In the genomic region with DNA sequence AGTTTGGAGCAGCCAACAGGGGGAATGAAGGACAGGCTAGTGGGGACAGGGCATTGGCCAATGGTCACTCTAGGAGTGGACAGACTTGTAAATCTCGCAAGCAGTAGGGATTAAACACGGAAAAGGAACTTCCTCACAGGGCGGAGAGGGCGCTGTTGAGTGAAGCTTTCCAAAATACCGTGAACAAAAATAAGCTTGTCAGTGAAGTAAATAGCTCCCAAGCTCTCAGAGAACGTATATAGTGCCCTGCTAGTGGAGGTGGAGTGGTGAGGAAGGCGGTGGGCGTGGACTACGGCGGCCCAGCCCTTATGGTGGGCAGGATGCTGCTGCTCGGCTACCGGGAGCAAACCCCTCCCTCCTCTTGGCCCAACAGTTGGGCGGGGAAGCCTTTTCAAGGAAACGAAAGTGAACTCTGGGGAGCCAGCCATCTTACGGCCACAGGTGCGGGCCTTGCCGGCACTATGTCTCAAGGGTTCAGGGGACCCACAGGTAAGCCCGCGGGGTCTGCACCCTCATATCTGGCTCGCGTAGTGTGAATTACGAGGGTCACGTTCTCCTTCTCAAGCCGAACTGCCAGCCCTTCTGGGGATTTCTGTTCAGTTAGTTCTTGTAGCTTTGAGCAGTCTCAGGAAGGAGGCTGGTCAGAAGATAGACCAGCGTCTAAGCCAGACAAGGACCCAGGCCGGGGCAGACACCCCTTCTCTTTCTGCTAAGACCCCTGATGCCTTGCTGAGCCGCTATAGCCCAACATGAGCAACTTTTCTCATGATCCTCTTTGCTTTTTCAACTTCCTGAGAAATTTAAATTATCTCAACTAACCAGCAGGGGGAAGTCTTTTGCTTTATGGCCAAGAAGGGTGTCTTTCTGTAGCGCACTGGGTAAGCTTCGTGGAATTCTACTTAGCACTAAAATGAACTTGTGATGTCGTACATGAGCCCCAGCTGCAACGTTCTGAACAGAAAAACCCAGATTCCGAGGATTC, we compare ENCODE assay signal across 8 mouse cellular contexts. TPM values are rescaled to one million over a fixed set of nuclear protein-coding genes. Genes with fewer than 3 reads are reported as not detected.
A peak's percentile ranks its signal among the peaks of the same experiment; 100 is the strongest.
DNase-seq lines count a peak whose midpoint lies in the region; ATAC-seq lines count a peak whose summit lies in the region.

No protein-coding gene starts in this region.

- H3K4me1 ChIP-seq in embryonic facial prominence, embryonic 11.5 days (ENCODE audit: control insufficient read depth, insufficient read depth, low read length): no peaks in the 10 kb centered on the region
- H3K4me1 ChIP-seq in liver, embryonic 11.5 days (replicated peaks; ENCODE audit: control insufficient read depth, insufficient read depth, low read length): peaks cover 10% of the 10 kb centered on the region

- H3K27ac ChIP-seq in embryonic facial prominence, embryonic 11.5 days (replicated peaks; ENCODE audit: low read depth, low read length): no peak overlapping the region
- H3K27ac ChIP-seq in liver, embryonic 11.5 days (ENCODE audit: low read depth, low read length): peak overlapping the region; percentile 63

- ATAC-seq in embryonic facial prominence, embryonic 11.5 days (replicated peaks; ENCODE audit: insufficient number of reproducible peaks, low FRiP score, low TSS enrichment, low read depth): peak; percentile 92; the same call in 1 of the 2 replicates
- peak; percentile 95 for ATAC-seq in liver, embryonic 11.5 days (replicated peaks; ENCODE audit: low FRiP score)
- ATAC-seq in monocyte, adult 5-6 weeks (replicated peaks; ENCODE audit: insufficient number of reproducible peaks, low FRiP score, low TSS enrichment, poor library complexity, severe bottlenecking): peak; percentile 95

- no peaks in the 10 kb centered on the region for H3K9me3 ChIP-seq in embryonic facial prominence, embryonic 11.5 days (replicated peaks; ENCODE audit: control insufficient read depth, low read length)
- H3K9me3 ChIP-seq in liver, embryonic 11.5 days (ENCODE audit: control insufficient read depth, low read length): no peaks in the 10 kb centered on the region

- peak overlapping the region; percentile 53 for H3K9ac ChIP-seq in embryonic facial prominence, embryonic 11.5 days (replicated peaks; ENCODE audit: low read length)
- H3K9ac ChIP-seq in liver, embryonic 11.5 days (ENCODE audit: low read depth, low read length): peak overlapping the region; percentile 87

- no peaks in the 10 kb centered on the region; the same call in 1 of the 2 replicates for H3K27me3 ChIP-seq in embryonic facial prominence, embryonic 11.5 days (ENCODE audit: control insufficient read depth, insufficient read depth, low read length)
- no peaks in the 10 kb centered on the region for H3K27me3 ChIP-seq in liver, embryonic 11.5 days (replicated peaks; ENCODE audit: control insufficient read depth, insufficient read depth, low read length)
- H3K27me3 ChIP-seq in splenic B cell, adult 2 months (ENCODE audit: control insufficient read depth, insufficient read depth, low read length, poor library complexity, severe bottlenecking): no peaks in the 10 kb centered on the region

- no peaks in the 10 kb centered on the region for H3K36me3 ChIP-seq in embryonic facial prominence, embryonic 11.5 days (replicated peaks; ENCODE audit: control insufficient read depth, insufficient read depth, low read depth, low read length)
- H3K36me3 ChIP-seq in liver, embryonic 11.5 days (ENCODE audit: control insufficient read depth, insufficient read depth, low read length): no peaks in the 10 kb centered on the region
- no peaks in the 10 kb centered on the region for H3K36me3 ChIP-seq in splenic B cell, adult 2 months (ENCODE audit: control insufficient read depth, insufficient read depth, low read length, poor library complexity, severe bottlenecking)

- peak overlapping the region; percentile 44 for H3K4me3 ChIP-seq in embryonic facial prominence, embryonic 11.5 days (ENCODE audit: low read depth, low read length)
- peak overlapping the region; percentile 78 for H3K4me3 ChIP-seq in liver, embryonic 11.5 days (ENCODE audit: low read depth, low read length)

- peak; percentile 89 to 92 for DNase-seq in B cell, adult 2 months
- peak; percentile 93 for DNase-seq in adrenal gland, postnatal 14 days
- peak; percentile 79 for DNase-seq in embryonic facial prominence, embryonic 11.5 days (ENCODE audit: low spot score)
- peak; percentile 99 for DNase-seq in heart, adult 11 months
- DNase-seq in kidney, adult 11 months: peak; percentile 92
- peak; percentile 83 for DNase-seq in liver, embryonic 11.5 days (ENCODE audit: low spot score)
- peak; percentile 95 for DNase-seq in splenic B cell, adult 2 months (ENCODE audit: low read depth, low spot score)

- 4% methylated on average over 32 of the region's 32 CpGs for WGBS in embryonic facial prominence, embryonic 11.5 days
- 2% methylated on average over 32 of the region's 32 CpGs for WGBS in liver, embryonic 11.5 days

- peak overlapping the region; percentile 77 for H3K4me2 ChIP-seq in embryonic facial prominence, embryonic 11.5 days (ENCODE audit: low read depth, low read length)
- H3K4me2 ChIP-seq in liver, embryonic 11.5 days: peak overlapping the region; percentile 85

RNA-seq across cellular contexts. Expression of gene Adar, which starts 15.8 kb away (rescaled TPM):
- total RNA-seq in adrenal gland, postnatal 14 days (2021): 20.8 and 28.2 TPM in 2 replicates
- 14.9 and 15.1 TPM in 2 replicates for polyA plus RNA-seq in embryonic facial prominence, embryonic 11.5 days (2014; fragmentation: Nextera tagmentation; extraction: Ambion mirVana)
- 12.6 and 14.0 TPM in 2 replicates for polyA plus RNA-seq in liver, embryonic 11.5 days (2014; fragmentation: Nextera tagmentation; extraction: Ambion mirVana)
- 37.0 to 89.6 TPM (median 41.2 TPM) in 3 replicates for total RNA-seq in monocyte, adult 5-6 weeks (2017)

RNA-seq across cellular contexts. Expression of gene Chrnb2, which starts 33.8 kb away (rescaled TPM):
- total RNA-seq in adrenal gland, postnatal 14 days (2021): 3.6 and 4.1 TPM in 2 replicates
- 2.9 and 3.7 TPM in 2 replicates for polyA plus RNA-seq in embryonic facial prominence, embryonic 11.5 days (2014; fragmentation: Nextera tagmentation; extraction: Ambion mirVana)
- 0.34 and 0.36 TPM in 2 replicates for polyA plus RNA-seq in liver, embryonic 11.5 days (2014; fragmentation: Nextera tagmentation; extraction: Ambion mirVana)
- 1.2 to 1.6 TPM (median 1.3 TPM) in 3 replicates for total RNA-seq in monocyte, adult 5-6 weeks (2017)

RNA-seq across cellular contexts. Expression of gene Ube2q1, which starts 42.8 kb away (rescaled TPM):
- total RNA-seq in adrenal gland, postnatal 14 days (2021): 57.2 and 65.2 TPM in 2 replicates
- polyA plus RNA-seq in embryonic facial prominence, embryonic 11.5 days (2014; fragmentation: Nextera tagmentation; extraction: Ambion mirVana): 21.7 and 24.0 TPM in 2 replicates
- polyA plus RNA-seq in liver, embryonic 11.5 days (2014; fragmentation: Nextera tagmentation; extraction: Ambion mirVana): 15.0 and 15.7 TPM in 2 replicates
- 170 to 205 TPM (median 172 TPM) in 3 replicates for total RNA-seq in monocyte, adult 5-6 weeks (2017)
